19 mouse cellular contexts compared by ENCODE assay signal in the genomic region with DNA sequence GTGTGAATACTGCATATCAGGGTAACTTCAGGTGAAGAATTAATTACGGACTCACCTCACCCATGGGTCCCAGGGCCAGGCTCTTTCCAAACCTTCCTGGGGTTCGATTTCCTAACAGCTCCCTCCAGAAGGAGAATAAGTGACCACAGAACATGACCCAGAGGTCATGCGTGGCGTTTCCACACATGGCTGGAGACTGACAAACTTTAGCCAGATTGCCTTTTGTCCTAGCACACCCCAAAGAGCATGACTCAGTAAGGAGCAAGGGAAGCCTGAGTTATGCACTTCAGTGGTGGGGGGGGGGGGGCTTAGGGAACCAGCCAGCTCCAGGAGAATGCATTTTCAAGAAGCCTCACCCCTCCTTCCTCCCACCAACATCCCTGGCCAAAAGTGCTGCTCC. TPM values are rescaled to one million over a fixed set of nuclear protein-coding genes. Genes with fewer than 3 reads are reported as not detected.
DNase-seq lines count a peak whose midpoint lies in the region; ATAC-seq lines count a peak whose summit lies in the region.
"Had no signal": no experiment of that assay in that cellular context is flagged by ENCODE, and none has a peak within 500 bp of the region (broad histone marks: within the 10 kb centered on the region; RNA-seq: fewer than 3 reads in every experiment).

No protein-coding gene starts in this region.

- H3K27ac ChIP-seq in brown adipose tissue, adult 24 weeks (replicated peaks; ENCODE audit: low read depth, low read length), result 0 out of 2 replicates have a peak overlapping the region, but pooled peaks have one; percentile 36
- 0 out of 2 replicates have a peak overlapping the region, but pooled peaks have one; percentile 26 for H3K27ac ChIP-seq in stomach, embryonic 15.5 days
- H3K27ac ChIP-seq: heart, adult 2 months; layer of hippocampus, adult 2 months; limb, embryonic 12.5 days had no signal

- H3K4me2 ChIP-seq in stomach, embryonic 15.5 days, result no peak overlapping the region

- peak; percentile 46 to 71 for DNase-seq in lung, adult 18-20 months
- DNase-seq in lung, postnatal 10 days, result no peak
- DNase-seq in kidney, postnatal 10 days, result peak; percentile 50
- no peak for DNase-seq in gastrocnemius, postnatal 4 days (ENCODE audit: low spot score in 2 of 2)
- DNase-seq in right cerebral cortex, adult 2 months (ENCODE audit: low spot score in 2 of 2), result no peak
- DNase-seq: cerebellum, adult 11 months; cerebellum, postnatal 14 days; embryo, embryonic 11 days; heart, adult 2 months; right cerebral cortex, adult 18-20 months; spleen, adult 18-20 months; thymus, postnatal 14 days had no signal

- no peak for ATAC-seq in stomach, embryonic 15.5 days (ENCODE audit: insufficient read depth, low FRiP score, low read depth)
- ATAC-seq in erythroblast, adult 5-6 weeks (replicated peaks; ENCODE audit: low FRiP score, poor library complexity, severe bottlenecking), result no peak
- ATAC-seq: forebrain, embryonic 16.5 days had no signal

- WGBS in stomach, embryonic 15.5 days, result 53% methylated on average over 4 of the region's 4 CpGs

- H3K9me3 ChIP-seq in stomach, embryonic 15.5 days, result no peaks in the 10 kb centered on the region
- H3K9me3 ChIP-seq: limb, embryonic 12.5 days had no signal

- H3K4me3 ChIP-seq in brown adipose tissue, adult 24 weeks (ENCODE audit: insufficient read depth, low read depth, low read length), result no peak overlapping the region
- no peak overlapping the region for H3K4me3 ChIP-seq in stomach, embryonic 15.5 days (replicated peaks)
- H3K4me3 ChIP-seq: heart, adult 2 months; layer of hippocampus, adult 2 months; limb, embryonic 12.5 days had no signal

- H3K27me3 ChIP-seq in stomach, embryonic 15.5 days (replicated peaks), result no peaks in the 10 kb centered on the region

- peaks cover 11% of the 10 kb centered on the region; the same call in 1 of the 2 replicates for H3K4me1 ChIP-seq in brown adipose tissue, adult 24 weeks (ENCODE audit: control insufficient read depth, insufficient read depth, insufficient read length, low read length)
- no peaks in the 10 kb centered on the region for H3K4me1 ChIP-seq in stomach, embryonic 15.5 days

- H3K36me3 ChIP-seq in stomach, embryonic 15.5 days, result no peaks in the 10 kb centered on the region
- H3K36me3 ChIP-seq: limb, embryonic 12.5 days had no signal

- H3K9ac ChIP-seq in stomach, embryonic 15.5 days, result no peak overlapping the region
- H3K9ac ChIP-seq: limb, embryonic 12.5 days had no signal

RNA-seq across cellular contexts. Expression of a gene that starts 2.1 kb away (rescaled TPM):
- polyA plus RNA-seq in brown adipose tissue, adult 24 weeks (2012; ENCODE audit: insufficient read depth, insufficient read length, missing spikeins), result 3.1 and 3.3 TPM in 2 replicates
- polyA plus RNA-seq in stomach, embryonic 15.5 days (2015; fragmentation: Nextera tagmentation; extraction: Ambion mirVana), result 3.3 TPM in 2 replicates
- under 1 TPM; 0.71 to 0.73 TPM for total RNA-seq in gastrocnemius, postnatal 4 days (2021)
- total RNA-seq in erythroblast, adult 5-6 weeks (2015; ENCODE audit: low replicate concordance), result not detected in 2 replicates
- total RNA-seq in erythroblast, adult 5-6 weeks (2017; ENCODE audit: low replicate concordance), result not detected in 2 replicates
- total RNA-seq: midbrain, postnatal 0 days had no signal
- polyA plus RNA-seq: forebrain, embryonic 16.5 days had no signal

Comparison
In these comparisons a context has a peak if more than half of its experiments do, and no peak if none do; other contexts are left out.
1. DNase-seq: peak in lung, adult 18-20 months (2 of 2) and kidney, postnatal 10 days (single experiment); none in lung, postnatal 10 days (single experiment), gastrocnemius, postnatal 4 days (0 of 2) and right cerebral cortex, adult 2 months (0 of 2).